Mouse (Mus musculus) embryo, embryonic 10 days (tissue): ENCODE measurements at regions not wholly inside any gene's neighbourhood (a gene's known extent, or its start where the extent isn't known, plus 50 kb on each side); places are given as distances from the start of the nearest gene placed in this dataset.

ENCODE experiments used
- DNase-seq: peaks from one replicate; pipeline ENCODE4 v3.0.0-alpha.2; 2015; ENCODE audit warnings: low spot score

DNA sequence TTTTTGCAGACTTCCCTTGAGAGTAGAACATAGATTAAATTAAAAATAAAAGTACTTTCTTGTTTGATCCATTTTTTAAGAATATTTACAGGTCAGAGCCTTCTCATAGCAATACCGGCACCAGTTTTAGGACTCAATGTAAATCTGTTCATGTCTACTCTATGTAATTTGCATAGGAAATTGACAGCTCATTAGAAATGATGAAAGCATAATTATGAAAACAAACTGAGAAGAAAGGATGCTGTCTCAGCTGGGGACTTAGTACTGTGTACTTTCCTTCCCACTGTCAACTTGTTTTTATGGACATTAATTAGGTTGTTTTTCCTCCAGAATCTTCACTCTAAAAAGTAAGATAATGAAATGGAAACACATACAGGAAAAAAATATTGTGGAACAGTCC lies 3344.8 kb upstream of the Gm6569 start:
- DNase-seq = no peak

DNA sequence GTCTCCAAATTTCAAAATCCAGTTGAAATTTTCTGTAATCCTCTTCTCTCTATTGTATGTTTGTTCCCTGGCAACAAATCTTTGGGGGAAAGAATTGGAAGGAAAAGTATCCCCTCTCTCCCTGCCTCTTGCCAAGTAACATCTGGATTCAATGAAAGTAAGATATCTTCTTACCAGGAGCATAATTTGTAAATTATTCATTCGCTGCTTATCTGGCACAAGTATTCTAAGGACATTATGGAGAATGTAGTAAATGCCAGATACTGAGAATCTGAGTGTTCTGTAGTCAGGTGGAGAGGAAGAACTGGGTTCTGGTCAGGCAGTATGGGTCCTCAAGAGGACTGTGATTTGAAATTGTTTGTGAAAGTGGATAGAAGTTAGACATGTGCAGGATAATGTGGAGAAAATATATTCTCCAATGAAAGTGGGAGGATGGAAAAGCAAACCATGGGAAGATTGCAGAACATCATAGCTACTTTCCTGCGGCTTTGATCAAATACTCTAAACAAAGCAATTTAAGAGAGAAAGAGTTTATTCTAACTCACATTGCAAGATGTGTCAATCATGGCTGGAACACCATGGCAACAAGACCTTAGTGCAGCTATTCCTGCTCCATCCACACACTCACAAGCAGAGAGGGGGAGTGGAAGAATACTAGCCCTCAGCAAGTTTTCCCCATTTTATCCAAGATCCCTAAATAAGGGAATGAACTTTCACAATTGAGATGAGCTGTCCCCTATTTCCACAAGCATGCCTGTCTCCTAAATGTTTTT lies 3327.1 kb upstream of the Gm6569 start:
- peak; percentile 10 for DNase-seq

DNA sequence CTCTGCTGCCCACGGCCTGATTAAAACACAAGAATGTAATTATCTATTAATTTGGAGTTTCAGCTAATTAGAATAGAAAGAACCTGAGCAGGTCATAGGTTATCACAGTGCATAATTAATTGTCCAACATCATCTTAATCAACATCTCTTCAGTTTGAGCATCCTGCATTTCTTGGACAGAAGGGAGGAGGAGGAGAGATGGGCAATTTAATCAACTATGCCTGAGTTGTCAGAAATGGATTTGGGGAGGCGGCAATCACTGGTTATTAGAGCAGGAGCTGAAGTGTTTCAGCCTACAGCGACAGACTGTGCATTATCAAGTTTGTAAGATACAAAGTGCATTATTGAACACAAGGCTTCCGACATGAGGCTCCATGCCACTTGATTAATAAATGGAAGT lies 3313.8 kb upstream of the Gm6569 start:
- DNase-seq = no peak

DNA sequence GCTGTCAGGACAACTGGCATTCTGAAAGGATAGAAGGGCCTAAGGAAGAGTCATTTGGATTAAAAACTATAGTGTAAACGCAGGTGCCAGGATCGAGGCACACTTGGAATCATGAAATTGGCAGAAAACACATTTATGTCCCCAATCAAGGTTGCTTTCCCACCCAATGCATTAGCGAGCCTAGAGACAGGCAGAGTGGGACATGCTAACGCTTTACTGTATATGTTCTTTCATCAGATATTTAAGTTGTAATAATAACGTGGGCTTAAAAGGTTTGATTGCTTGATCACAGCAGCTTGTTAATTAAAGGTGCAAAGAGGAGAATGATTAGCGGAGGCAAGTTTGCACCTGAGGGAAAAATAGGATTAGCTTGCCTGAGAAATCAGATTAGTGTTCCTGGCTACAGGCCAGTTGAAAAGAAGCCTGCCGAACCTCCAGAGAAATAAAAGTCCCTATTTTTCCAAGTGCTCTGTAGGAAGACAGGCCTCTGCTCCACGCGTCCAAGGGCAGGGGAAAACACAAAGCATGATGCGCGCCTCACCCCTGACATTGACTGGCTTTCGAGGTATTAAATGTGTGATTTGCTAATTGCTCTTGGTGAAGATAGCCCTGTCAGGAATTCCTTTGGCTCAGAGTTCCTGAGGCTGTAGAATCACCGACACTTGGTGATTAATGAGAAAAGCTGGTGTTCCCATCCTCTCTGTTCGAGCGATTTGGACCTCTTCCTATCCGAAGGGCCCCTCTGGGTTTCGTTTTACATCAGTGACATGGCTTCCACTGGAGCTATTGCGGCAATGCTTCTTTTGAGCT lies 3279.4 kb upstream of the Gm6569 start:
- no peak for DNase-seq

DNA sequence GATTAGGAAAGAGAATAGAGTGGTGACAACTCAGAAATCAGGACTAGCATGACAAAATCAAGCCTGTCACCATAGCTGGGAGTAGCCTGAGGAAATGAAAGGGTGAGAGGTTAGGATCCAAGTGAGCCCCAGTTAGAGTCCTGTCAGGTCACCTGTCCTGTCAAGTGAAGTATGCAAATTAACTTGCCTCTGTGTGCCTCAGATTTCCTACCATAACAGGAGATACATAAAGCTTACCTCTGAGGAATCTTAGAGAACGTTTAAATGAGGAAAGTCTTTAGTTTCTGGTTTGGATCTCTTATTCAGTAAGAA lies 3278.8 kb upstream of the Gm6569 start:
- no peak for DNase-seq

DNA sequence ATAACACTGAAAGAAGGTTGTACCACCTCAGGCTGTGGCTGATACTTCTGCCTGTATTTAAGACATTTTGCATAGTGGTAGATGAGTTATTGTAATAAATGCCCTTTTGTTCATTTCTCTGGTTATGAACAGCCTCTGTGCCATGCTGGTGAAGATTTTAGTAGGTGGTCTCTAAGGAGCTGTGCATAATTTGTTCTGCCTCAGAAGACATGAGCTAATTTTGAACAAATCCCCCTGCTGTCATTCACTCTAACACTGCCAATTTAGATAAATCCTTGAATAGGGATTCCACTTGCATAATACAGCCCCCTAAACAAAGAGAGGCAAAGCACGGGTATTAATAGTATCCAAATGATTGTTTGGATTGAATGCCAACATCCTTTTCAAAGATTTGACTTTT lies 3240.1 kb upstream of the Gm6569 start:
- no peak for DNase-seq

DNA sequence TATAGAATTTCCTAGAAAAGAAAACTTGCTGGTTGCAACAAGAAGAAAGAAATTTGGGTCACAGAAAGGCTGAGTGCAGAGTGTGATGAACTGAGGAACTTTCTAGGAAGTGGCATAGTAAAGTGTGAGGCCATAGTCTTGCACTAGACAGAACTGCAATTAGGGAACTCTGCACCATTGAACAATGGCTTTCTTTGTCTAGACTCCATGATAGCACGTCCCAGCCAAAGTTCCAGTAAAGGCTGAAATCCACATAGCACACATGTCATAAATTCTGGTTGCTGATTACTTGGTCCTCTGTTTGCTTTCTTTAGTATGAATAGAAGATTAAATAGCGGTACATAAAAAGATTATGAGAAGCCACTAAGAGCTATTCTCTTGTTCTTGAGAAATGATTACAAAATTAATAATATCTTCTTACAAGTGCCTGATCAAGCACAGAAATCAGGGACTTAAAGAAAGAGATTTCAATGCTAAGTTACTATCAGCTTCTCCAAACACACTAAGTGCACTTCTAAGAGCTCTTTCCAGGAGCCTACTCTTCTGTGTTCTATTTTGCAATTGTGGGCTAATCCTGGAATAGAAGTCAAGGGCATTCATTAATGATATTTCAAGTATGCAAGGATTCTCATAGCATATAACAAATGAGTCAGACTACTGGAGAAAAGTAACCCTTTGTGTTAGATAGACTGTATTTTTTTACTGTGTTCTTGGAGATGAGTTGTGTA lies 3233.4 kb upstream of the Gm6569 start:
- DNase-seq = peak; percentile 6

DNA sequence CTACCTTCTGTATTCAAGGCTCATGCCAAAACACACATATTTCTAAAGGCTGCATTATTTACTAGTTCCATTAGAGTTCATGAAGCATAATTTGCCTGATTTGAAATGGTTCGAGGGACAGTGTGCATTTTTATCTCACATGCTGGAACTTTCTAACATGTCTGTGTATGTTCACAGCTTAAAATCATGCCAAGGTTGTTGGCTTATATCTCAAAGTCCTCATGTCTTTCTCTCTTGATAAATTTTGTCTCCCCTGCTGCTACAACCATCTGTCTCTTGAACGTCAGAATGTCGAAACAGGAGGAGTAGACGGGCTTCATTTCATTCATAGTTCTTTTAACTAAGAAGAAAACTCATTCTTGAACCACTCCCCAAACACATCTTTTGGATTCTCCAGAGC lies 3229.1 kb upstream of the Gm6569 start:
- DNase-seq = no peak

DNA sequence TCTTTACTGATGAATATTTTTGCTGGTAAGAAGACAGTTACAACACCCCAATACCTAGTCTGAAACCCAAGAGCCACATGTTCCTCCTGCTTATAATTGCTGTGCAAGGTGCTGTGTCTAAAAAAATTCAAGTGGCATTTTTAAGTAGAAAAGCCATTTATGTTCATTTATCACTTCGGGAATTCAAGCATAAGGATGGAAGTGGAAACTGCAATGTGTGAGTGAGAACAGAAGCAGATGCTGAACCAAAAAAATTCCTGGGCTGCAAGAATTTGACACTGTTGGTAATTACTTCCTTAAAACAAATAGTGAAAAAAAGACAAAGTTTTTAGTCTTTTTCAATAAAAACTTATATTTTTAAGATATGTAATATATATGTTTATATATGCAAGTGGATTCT lies 3227.5 kb upstream of the Gm6569 start:
- DNase-seq = no peak

DNA sequence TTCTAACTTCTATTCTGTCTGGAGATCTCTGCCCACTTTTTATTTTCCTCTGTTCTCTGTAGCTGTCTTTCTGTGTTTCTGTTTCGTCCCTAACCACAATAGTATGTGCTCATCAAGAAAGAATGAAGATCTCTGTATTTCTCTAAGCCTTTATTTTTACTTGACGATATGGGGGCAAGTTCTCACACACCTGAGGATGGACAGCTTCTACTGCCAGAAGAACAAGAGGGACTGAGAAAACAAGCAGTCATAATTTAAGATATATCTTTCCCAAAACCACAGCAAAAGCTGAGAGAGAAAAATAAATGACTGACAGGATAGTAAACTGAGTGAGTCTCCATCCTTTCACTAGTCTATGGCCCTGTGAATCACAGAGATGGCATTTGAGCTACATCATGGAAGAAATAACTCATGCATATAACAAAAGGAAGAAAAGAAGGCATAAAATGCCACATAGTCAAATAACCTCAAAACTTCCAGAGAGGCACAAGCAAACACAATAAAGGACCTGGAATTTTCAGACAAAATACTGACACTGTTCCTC lies 3216.2 kb upstream of the Gm6569 start:
- no peak for DNase-seq

DNA sequence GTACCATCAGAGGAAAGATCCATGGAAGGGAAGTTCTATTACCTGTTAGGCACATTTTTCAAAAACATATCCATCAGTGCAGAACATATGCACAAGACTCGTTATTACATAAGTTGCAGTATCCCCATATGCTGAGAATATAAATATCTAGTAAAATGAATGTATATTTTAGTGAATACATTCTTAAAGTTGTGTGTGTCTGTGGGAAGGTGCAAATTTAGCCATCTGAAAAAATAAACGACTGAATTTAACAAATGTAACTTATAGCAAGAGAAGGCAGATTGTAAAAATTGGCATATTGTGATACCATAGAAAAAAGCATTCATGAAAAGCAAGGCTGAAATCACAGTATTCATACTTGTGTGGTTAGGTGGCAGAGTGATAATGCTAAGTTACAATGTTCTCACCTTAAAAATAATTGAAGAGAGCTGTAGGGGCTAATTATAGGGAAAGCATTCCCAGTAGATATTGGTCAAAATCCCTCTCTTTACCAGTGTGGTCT lies 3193.3 kb upstream of the Gm6569 start:
- no peak for DNase-seq

DNA sequence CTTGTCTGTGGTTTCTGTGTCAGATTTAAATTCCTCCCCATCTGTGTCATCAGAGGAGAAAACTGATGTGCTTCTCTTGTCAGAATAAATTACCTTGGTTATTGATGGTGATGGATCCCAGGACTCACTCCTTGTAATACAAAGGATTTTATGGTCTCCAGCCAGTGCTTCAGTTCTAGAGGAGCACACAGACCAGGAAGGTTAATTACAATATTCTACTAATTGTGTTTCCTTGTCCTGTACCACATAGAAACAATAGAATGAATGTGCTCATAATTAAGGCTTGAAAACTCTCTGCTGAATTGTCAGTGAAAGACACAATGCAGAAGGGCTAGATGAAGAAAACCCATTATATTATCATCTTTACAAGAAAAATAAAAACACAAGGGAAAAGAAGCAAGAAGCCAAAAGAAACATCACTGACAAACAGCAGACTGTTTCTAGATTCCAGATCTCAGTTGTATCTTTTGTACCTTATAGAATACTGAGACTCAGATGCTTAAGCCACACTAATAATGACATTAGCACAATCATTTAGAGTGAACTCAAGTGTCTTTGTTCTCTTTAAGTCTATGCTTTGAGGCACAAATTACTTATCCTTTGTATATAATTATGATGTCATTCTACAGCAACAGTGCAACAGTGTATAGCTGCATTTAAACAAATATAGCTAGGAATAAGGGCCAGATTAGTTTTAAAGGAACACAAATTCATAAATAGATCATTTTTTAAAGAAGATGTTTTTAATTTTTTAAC lies 3189.7 kb upstream of the Gm6569 start:
- DNase-seq = peak; percentile 9

DNA sequence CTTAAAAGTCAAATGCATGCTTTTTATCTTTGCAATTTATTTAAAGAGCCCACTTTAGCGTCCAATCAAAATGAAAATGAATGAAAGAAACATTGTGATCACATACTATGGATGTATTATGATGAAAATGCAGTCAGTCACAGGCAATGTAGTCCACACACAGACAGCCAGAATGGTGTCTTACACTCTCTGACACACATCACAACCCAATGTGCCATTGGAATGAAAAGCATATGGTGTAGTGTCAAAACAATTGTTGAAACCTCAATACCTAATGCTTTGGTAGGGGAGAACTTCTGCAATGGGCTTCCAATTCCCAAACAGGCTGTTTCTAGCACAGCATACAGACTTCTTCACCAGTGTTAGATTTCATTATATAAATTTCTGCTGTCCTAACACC lies 3158.8 kb upstream of the Gm6569 start:
- DNase-seq = no peak

DNA sequence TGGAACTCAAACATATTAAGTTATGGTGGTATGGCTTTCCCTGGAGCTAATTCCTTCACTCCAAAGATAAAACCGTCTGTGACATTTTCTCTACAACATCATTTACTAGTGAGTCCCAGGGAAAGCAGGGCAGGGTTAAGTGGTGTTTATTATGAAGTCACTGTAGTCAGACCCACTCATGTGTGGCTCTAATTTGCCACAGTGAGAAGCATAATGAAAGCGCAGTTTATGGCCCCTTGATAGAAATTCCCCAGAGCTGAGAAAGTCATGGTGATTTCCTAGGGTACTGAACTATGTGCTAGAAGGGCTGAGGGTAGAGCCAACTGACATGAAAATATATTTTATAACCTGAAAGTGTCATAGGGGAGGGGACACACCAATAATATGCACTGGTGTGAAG lies 3129.8 kb upstream of the Gm6569 start:
- DNase-seq = no peak

DNA sequence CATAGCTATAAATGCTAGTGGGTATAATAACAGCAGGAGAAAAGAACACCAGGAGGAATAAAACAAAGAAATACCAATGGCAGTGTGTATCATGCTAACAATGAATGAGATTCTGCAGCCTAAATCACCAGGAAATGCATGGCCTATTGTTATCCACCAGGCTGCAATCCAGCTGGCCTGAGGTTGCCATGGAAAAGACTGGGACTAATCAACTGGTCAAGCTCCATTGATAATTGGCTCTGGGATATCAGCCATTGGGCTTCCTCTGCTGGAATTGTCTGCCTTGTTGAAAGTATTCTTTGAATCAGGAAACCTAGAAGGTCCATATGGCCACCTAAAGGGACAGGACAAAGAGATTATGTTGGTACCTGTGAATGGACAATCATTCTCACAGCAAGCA lies 3120.6 kb upstream of the Gm6569 start:
- peak; percentile 77 for DNase-seq

DNA sequence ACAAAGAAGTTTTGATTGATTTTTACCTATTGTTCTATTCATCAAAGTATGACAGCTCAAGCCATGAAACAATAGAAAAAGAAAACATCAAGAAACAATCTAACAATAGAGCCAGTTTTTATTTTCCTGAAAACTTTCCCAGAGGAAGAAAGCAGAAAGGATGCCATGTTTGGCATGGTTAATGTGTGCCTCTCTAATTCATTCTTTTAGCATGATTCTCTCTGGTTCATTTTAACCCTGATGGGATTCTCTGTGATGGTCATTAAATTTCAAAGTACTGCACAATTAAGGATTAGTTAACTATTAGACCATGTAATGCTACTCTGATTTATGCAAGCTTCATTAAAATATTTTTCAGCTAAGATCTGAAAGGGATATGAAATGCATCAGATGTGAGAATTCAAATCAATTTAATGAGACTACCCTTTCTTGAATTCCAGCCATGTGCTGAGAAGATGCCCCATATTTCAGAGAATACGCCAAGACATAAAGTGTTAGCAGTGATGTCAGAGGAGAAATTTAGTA lies 3106.9 kb upstream of the Gm6569 start:
- no peak for DNase-seq

DNA sequence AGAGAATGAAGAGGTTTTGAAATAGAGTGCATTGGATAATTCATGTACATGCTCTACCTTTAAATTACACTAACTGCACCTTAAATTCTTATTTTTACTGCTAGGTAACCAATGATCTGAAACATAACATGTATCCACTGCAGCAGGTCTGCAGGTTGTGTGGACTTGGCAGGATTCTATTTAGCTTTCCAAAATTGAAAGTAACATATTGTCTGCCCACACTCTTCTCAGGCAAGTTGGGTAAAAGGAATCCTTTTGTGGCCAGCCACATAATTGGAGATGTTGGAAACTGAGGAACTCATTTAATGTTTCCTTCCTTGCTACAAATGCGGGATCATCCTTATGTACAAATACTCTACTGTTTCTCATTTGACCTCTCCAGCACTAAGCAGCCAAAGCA lies 3106.4 kb upstream of the Gm6569 start:
- DNase-seq = no peak

DNA sequence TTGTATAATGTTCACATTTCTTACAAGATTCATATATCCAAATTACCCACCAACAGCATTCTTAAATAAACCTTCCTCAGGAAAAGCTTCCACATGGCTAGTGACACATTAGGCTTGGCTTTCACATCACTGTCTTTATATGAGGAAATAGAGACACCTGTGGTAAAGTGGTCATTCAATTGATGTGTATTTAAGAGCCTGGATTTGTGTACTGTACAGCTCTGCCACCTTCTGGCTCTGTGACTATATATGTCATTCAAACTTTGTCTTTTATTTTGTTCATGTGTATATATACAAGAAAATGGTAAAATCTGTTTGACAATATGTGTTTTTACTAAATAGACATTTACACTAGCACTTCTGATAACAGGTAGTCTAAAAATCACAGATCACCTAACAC lies 3090.1 kb upstream of the Gm6569 start:
- no peak for DNase-seq

DNA sequence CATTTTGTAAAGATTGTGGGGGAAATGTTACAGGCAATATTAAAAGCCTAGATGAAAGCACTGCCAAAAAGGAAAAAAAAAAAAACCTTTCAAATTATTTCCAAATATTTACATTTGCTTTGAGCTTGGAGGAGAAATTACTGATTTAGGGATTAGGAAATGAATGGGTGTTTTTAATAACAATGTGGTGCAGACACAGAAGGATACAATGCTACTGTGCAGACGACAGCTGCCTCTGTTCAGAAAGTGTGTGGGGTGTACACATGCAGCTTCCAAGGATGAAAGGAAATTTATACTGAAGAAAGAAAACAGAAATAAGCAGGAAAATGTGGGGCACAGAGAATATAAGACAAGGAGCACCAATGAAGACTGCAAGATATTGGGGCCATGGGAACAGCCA lies 3070.3 kb upstream of the Gm6569 start:
- DNase-seq = no peak

DNA sequence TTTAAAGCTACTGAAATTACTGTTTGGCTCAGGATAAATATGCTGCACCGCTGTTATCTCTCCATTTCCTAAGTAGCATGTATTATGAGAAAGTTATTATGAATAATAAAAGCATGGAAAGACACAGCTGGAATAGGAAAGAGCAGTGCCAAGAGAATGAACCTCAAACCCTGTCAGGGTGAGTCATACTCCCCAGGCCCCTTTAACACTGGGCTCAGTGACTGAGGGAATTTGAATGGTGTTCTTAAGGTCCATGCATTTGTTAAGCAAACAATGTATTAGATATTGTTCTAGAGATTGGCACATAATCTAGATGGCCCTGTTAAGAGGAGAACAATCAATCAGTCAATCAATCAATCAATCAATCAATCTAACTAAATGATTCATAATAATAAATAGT lies 3069.8 kb upstream of the Gm6569 start:
- no peak for DNase-seq

DNA sequence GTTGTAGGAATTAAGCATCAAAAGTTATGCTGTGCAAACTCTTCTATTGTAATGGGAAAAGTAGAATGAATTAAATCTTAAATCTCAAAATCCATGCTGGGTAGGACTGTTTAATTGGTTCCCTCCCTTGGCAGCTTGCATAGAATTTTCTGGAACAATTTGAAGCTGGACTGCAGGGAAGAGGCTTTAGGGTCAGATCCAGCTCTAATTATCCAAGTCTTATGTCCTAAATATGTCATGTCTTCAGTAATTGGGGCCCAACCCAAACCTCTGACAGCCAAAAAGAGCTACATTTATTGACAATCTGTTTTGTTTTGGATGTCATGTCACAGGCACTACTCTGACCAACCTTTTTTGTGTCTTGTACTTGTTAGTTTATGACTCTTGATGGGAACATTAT lies 3068.9 kb upstream of the Gm6569 start:
- no peak for DNase-seq
